Mouse (Mus musculus): ENCODE measurements around the gene Harbi1. TPM values are rescaled to one million over a fixed set of nuclear protein-coding genes. Genes with fewer than 3 reads are reported as not detected.

The Harbi1 gene
- polyA plus RNA-seq, 2 experiments: 9.2 to 15.0 TPM

DNA sequence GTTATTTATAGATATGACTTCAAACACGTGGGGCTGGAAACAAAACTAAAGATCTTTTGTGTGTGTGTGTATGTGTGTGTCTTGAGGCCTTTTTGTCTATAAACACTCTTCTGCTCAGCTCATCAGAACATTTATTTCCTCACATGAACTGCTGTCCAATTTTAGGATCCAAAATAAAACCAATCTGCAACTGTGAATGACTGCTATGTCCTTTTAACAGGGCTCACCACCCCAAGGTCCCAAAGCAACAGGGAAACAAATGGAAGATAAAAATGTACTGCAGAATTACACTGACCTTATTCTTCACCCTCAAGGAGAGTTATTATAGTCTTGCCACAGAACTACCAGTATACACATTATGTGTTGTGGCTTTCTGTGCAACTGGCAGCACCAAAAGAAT, 11.4 kb upstream of the Harbi1 start:
- no peak for TF ChIP-seq POLR2A (IDR thresholded peaks at IDR 0.05; ENCODE audit: borderline replicate concordance, extremely low read depth, insufficient read depth, insufficient read length)
- H3K27ac ChIP-seq (replicated peaks; ENCODE audit: low read depth, low read length): no peak overlapping the region
- DNase-seq (ENCODE audit: low spot score): no peak
- H3K4me2 ChIP-seq (replicated peaks; ENCODE audit: low read depth, low read length, severe bottlenecking): no peak overlapping the region
- H3K4me3 ChIP-seq (replicated peaks; ENCODE audit: low read length): no peak overlapping the region
- no peaks in the 10 kb centered on the region for H3K27me3 ChIP-seq (ENCODE audit: control insufficient read depth, insufficient read depth, low read length)
- no peak overlapping the region for H3K9ac ChIP-seq (ENCODE audit: low read depth, low read length, severe bottlenecking)
- no peaks in the 10 kb centered on the region for H3K9me3 ChIP-seq (ENCODE audit: control insufficient read depth, low read length)
- WGBS: 87% methylated on average over 1 of the region's 1 CpGs
- peaks cover 12% of the 10 kb centered on the region for H3K36me3 ChIP-seq (ENCODE audit: control insufficient read depth, insufficient read depth, low read length)
- ATAC-seq (ENCODE audit: low FRiP score, low read depth): no peak
- no peaks in the 10 kb centered on the region for H3K4me1 ChIP-seq (ENCODE audit: control insufficient read depth, insufficient read depth, low read length)

DNA sequence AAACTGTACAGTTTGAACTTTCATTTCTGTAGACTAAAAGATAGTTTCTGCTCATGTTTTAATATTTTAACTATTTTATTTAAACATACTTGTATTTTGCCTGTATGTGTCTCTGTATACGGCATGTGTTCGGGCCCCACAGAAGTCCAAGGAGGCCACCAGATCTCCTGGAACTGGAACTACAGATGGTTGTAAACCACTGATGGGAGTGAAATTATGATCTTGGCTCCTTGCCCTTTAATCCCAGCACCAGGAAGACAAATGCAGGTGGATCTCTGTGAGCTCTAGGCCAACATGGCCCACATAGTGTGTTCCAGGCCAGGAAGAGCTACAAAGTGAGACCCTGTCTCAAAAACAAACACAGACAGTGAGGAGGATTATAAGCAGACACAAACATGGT, 9.3 kb upstream of the Harbi1 start:
- Histone ChIP-seq H3K4me1 (ENCODE audit: control insufficient read depth, insufficient read depth, low read length) (no peaks in the 10 kb centered on the region), H3K27me3 (ENCODE audit: control insufficient read depth, insufficient read depth, low read length) (no peaks in the 10 kb centered on the region), H3K27ac (replicated peaks; ENCODE audit: low read depth, low read length) (no peak overlapping the region), H3K36me3 (ENCODE audit: control insufficient read depth, insufficient read depth, low read length) (no peaks in the 10 kb centered on the region), H3K4me2 (replicated peaks; ENCODE audit: low read depth, low read length, severe bottlenecking) (no peak overlapping the region), H3K4me3 (replicated peaks; ENCODE audit: low read length) (no peak overlapping the region), H3K9me3 (ENCODE audit: control insufficient read depth, low read length) (no peaks in the 10 kb centered on the region), H3K9ac (ENCODE audit: low read depth, low read length, severe bottlenecking) (no peak overlapping the region)
- TF ChIP-seq POLR2A (IDR thresholded peaks at IDR 0.05; ENCODE audit: borderline replicate concordance, extremely low read depth, insufficient read depth, insufficient read length): no peak
- DNase-seq (ENCODE audit: low spot score) (no peak), ATAC-seq (ENCODE audit: low FRiP score, low read depth) (no peak)
- WGBS: 100% methylated on average over 2 of the region's 2 CpGs

DNA sequence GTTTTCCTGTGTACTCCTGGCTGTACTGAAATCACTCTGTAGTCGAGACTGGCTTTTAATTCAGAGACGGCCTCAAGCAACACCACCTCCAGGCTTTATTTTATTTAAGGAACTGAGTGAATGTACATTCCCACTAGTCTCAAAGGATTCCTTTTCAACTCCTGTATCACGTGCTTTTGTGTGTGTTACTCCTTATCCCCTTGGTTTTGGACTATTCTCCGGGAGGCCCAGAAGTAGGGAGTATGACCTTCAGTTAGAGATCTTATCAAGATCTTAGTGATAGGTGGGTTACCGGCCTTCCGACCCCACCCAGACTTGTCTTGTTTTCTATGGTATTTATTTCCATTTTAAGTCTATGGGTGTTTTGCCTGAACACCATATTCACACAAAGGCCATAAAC, 4.9 kb upstream of the Harbi1 start:
- ATAC-seq (ENCODE audit: low FRiP score, low read depth) (no peak), DNase-seq (ENCODE audit: low spot score) (no peak)
- no peaks in the 10 kb centered on the region for H3K36me3 ChIP-seq (ENCODE audit: control insufficient read depth, insufficient read depth, low read length)
- H3K9ac ChIP-seq (ENCODE audit: low read depth, low read length, severe bottlenecking): no peak overlapping the region
- no peaks in the 10 kb centered on the region; the same call in none of the 2 replicates for H3K4me1 ChIP-seq (ENCODE audit: control insufficient read depth, insufficient read depth, low read length)
- H3K4me2 ChIP-seq (replicated peaks; ENCODE audit: low read depth, low read length, severe bottlenecking): no peak overlapping the region
- no peak for TF ChIP-seq POLR2A (IDR thresholded peaks at IDR 0.05; ENCODE audit: borderline replicate concordance, extremely low read depth, insufficient read depth, insufficient read length)
- H3K4me3 ChIP-seq (replicated peaks; ENCODE audit: low read length): no peak overlapping the region
- no peaks in the 10 kb centered on the region for H3K27me3 ChIP-seq (ENCODE audit: control insufficient read depth, insufficient read depth, low read length)
- H3K9me3 ChIP-seq (ENCODE audit: control insufficient read depth, low read length): no peaks in the 10 kb centered on the region
- no peak overlapping the region for H3K27ac ChIP-seq (replicated peaks; ENCODE audit: low read depth, low read length)
- 82% methylated on average over 6 of the region's 6 CpGs for WGBS

DNA sequence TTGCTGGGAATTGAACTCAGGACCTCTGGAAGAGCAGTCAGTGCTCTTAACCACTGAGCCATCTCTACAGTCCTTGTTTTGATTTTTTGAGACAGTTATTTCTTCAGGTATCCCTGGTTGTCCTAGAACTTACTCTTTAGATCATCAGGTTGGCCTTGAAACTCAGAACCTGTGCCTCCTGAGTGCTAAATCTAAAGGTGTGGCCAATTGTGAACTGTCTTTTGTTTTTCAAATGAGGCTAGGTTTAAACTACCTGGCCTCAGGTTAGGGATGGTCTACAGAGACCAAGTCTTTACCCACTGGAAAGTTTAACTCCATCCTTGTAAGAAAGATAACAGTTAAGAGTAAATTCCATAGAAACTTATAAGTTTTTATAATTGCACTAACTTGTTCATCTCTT, 4.2 kb upstream of the Harbi1 start:
- H3K36me3 ChIP-seq (ENCODE audit: control insufficient read depth, insufficient read depth, low read length): no peaks in the 10 kb centered on the region
- DNase-seq (ENCODE audit: low spot score): no peak
- no peak for TF ChIP-seq POLR2A (IDR thresholded peaks at IDR 0.05; ENCODE audit: borderline replicate concordance, extremely low read depth, insufficient read depth, insufficient read length)
- no peak overlapping the region for H3K9ac ChIP-seq (ENCODE audit: low read depth, low read length, severe bottlenecking)
- H3K4me3 ChIP-seq (replicated peaks; ENCODE audit: low read length): no peak overlapping the region
- no peaks in the 10 kb centered on the region for H3K27me3 ChIP-seq (ENCODE audit: control insufficient read depth, insufficient read depth, low read length)
- peaks cover under 1% of the 10 kb centered on the region for H3K4me1 ChIP-seq (ENCODE audit: control insufficient read depth, insufficient read depth, low read length)
- ATAC-seq (ENCODE audit: low FRiP score, low read depth): no peak
- H3K4me2 ChIP-seq (replicated peaks; ENCODE audit: low read depth, low read length, severe bottlenecking): no peak overlapping the region
- no peaks in the 10 kb centered on the region for H3K9me3 ChIP-seq (ENCODE audit: control insufficient read depth, low read length)
- H3K27ac ChIP-seq (replicated peaks; ENCODE audit: low read depth, low read length): no peak overlapping the region

DNA sequence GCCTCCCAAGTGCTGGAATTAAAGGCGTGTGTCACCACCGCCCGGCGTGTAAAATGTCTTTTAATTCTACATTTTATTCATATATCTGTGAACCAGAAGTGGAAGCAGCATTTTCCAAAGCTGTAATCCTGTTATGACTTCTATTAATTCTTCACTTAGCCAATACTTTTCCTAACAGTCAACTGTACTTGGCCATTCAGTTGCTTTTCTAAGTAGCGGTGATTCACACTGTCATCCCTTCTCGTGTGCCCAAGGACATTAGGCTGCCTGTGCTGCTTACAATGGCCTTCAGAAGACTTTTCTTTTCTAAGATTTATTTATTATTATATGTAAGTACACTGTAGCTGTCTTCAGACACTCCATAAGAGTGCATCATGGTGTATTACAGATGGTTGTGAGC, 2.3 kb upstream of the Harbi1 start:
- Histone ChIP-seq H3K36me3 (ENCODE audit: control insufficient read depth, insufficient read depth, low read length) (peaks cover 4% of the 10 kb centered on the region; the same call in 1 of the 2 replicates), H3K4me2 (replicated peaks; ENCODE audit: low read depth, low read length, severe bottlenecking) (no peak overlapping the region), H3K4me1 (ENCODE audit: control insufficient read depth, insufficient read depth, low read length) (peaks cover 6% of the 10 kb centered on the region), H3K9ac (ENCODE audit: low read depth, low read length, severe bottlenecking) (no peak overlapping the region), H3K4me3 (replicated peaks; ENCODE audit: low read length) (no peak overlapping the region), H3K9me3 (ENCODE audit: control insufficient read depth, low read length) (no peaks in the 10 kb centered on the region), H3K27me3 (ENCODE audit: control insufficient read depth, insufficient read depth, low read length) (no peaks in the 10 kb centered on the region), H3K27ac (replicated peaks; ENCODE audit: low read depth, low read length) (no peak overlapping the region)
- WGBS: 95% methylated on average over 6 of the region's 6 CpGs
- no peak for TF ChIP-seq POLR2A (IDR thresholded peaks at IDR 0.05; ENCODE audit: borderline replicate concordance, extremely low read depth, insufficient read depth, insufficient read length)
- ATAC-seq (ENCODE audit: low FRiP score, low read depth): no peak
- no peak for DNase-seq (ENCODE audit: low spot score)
